Mouse (Mus musculus) cerebral cortex, adult 2 months (tissue): ENCODE results near the gene Aass.

Experiments
- WGBS: fragments of 180-500 bp; shearing (Covaris S2); methylation state at CpG from one replicate; pipeline ENCODE4 v1.1.7; 2018; 5-methylcytosine and 5-hydroxymethylcytosine counted together

Gene Aass

GRCm38 (mm10) chr6:23048836-23049235 lies 84.0 kb downstream of the Aass start:
- WGBS = 90% methylated on average over 4 of the region's 4 CpGs

DNA sequence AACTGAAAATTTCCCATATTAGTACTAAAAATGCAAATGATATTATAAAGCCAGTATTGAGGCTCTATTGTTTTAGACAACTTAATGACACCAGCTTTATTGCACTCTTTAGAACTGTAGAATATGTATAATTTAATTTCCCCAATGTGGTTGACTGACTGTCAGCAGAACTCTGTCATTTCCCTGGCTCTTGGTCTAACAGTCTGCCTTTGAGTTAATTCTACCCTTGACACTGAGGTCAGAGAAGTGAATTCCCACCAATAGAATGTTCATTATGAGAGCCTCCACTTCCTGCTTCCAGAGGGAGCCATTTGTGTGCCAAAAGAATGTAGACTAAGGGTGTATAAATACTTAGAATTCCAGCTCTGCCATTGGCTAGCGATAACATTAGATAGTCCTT lies 104.5 kb downstream of the Aass start:
- 93% methylated on average over 1 of the region's 1 CpGs for WGBS
